Mouse (Mus musculus) C2C12 (cell line): ENCODE data around the gene Gm45337. TPM values are rescaled to one million over a fixed set of nuclear protein-coding genes. Genes with fewer than 3 reads are reported as not detected.
"Not testable (repeated sequence)": the region's sequence is repeated elsewhere in the genome, so short reads cannot be mapped to it uniquely, and the experiment has no call there.

ENCODE experiments used
- H3K27me3 ChIP-seq: one replicate; pipeline ENCODE4 v1.6.1; 2011; ENCODE audit not compliant: control insufficient read depth, insufficient read depth, insufficient read length
- H3K36me3 ChIP-seq: one replicate; pipeline ENCODE4 v1.6.1; 2011; ENCODE audit not compliant: control insufficient read depth, insufficient read depth
- H3K4me3 ChIP-seq: one replicate; pipeline ENCODE4 v1.5.1; 2011; ENCODE audit warnings: mild to moderate bottlenecking, control low read depth; ENCODE audit not compliant: poor library complexity, insufficient read depth, severe bottlenecking
- H3K79me2 ChIP-seq: one replicate; pipeline ENCODE4 v1.6.1; 2011; ENCODE audit not compliant: control insufficient read depth, insufficient read depth
- H3K79me3 ChIP-seq: one replicate; pipeline ENCODE4 v1.6.1; 2011; ENCODE audit warnings: low read depth, control low read depth
- H3ac ChIP-seq: one replicate; pipeline ENCODE3; 2011; ENCODE audit warnings: low read depth; ENCODE audit not compliant: control insufficient read depth, insufficient read length
- CEBPB ChIP-seq: IDR thresholded peaks from one replicate; pipeline ENCODE4 v1.6.1; 2011; ENCODE audit warnings: low read depth, mild to moderate bottlenecking, control low read depth, moderate library complexity
- CTCF ChIP-seq: IDR thresholded peaks from one replicate; pipeline ENCODE4 v1.5.1; 2011; ENCODE audit not compliant: control insufficient read depth, insufficient read depth, insufficient read length
- FOSL1 ChIP-seq: IDR thresholded peaks from one replicate; pipeline ENCODE4 v1.8.0; 2011; ENCODE audit warnings: mild to moderate bottlenecking, low read length; ENCODE audit not compliant: poor library complexity, insufficient read depth, severe bottlenecking
- MAX ChIP-seq: IDR thresholded peaks from one replicate; pipeline ENCODE4 v1.6.1; 2011; ENCODE audit warnings: mild to moderate bottlenecking, control low read depth
- MYOD1 ChIP-seq: IDR thresholded peaks from one replicate; pipeline ENCODE4 v1.6.1; 2011; ENCODE audit warnings: low read depth; ENCODE audit not compliant: control insufficient read depth, insufficient read length
- MYOG ChIP-seq: IDR thresholded peaks from one replicate; pipeline ENCODE4 v1.6.1; 2011; ENCODE audit not compliant: control insufficient read depth, insufficient read length; ENCODE audit errors: extremely low read depth
- USF1 ChIP-seq: IDR thresholded peaks from one replicate; pipeline ENCODE4 v1.6.1; 2011; ENCODE audit warnings: low read depth, mild to moderate bottlenecking, control low read depth, moderate library complexity
- polyA plus RNA-seq: library from polyadenylated mRNA; unstranded; fragments of >200 nt; fragmentation: generic; extraction: Trizol; gene quantifications from one replicate; pipeline ENCODE4 v1.2.1, GENCODE M21; 2012; ENCODE audit warnings: missing spikeins

Gene Gm45337
- polyA plus RNA-seq, 1 experiment: not detected

GRCm38 (mm10) chr7:142146033-142146432 lies 1.6 kb upstream of the Gm45337 start:
- Histone ChIP-seq H3ac (no peak overlapping the region), H3K4me3 (no peak overlapping the region), H3K79me2 (no peaks in the 10 kb centered on the region), H3K36me3 (no peaks in the 10 kb centered on the region), H3K79me3 (no peaks in the 10 kb centered on the region), H3K27me3 (no peaks in the 10 kb centered on the region)
- TF ChIP-seq USF1 (no peak), CEBPB (no peak), CTCF (no peak), MAX (no peak), FOSL1 (no peak)

- Histone ChIP-seq H3K4me3 (no peak overlapping the region), H3ac (no peak overlapping the region), H3K27me3 (no peaks in the 10 kb centered on the region), H3K79me3 (no peaks in the 10 kb centered on the region), H3K36me3 (no peaks in the 10 kb centered on the region), H3K79me2 (no peaks in the 10 kb centered on the region)
- TF ChIP-seq MAX (no peak), MYOD1 (no peak), USF1 (no peak), FOSL1 (no peak), CTCF (no peak), CEBPB (no peak), MYOG (no peak)
These were observed 1.1 kb upstream of the Gm45337 start for GRCm38 (mm10) chr7:142145413-142145940.

- not testable (repeated sequence) for H3K79me2 ChIP-seq, H3ac ChIP-seq, H3K79me3 ChIP-seq, H3K4me3 ChIP-seq, H3K27me3 ChIP-seq, H3K36me3 ChIP-seq
- TF ChIP-seq MYOD1: peak; percentile 82
These were observed 849 bp downstream of the Gm45337 start for GRCm38 (mm10) chr7:142143506-142144010.

GRCm38 (mm10) chr7:142140696-142141095 lies 3.7 kb downstream of the Gm45337 start:
- no peak overlapping the region for H3K4me3 ChIP-seq
- TF ChIP-seq MYOD1: no peak
- no peak for TF ChIP-seq CTCF
- TF ChIP-seq USF1: no peak
- no peak for TF ChIP-seq FOSL1
- TF ChIP-seq MYOG: no peak
- TF ChIP-seq CEBPB: no peak
- no peak for TF ChIP-seq MAX

GRCm38 (mm10) chr7:142135934-142136333 lies 8.5 kb downstream of the Gm45337 start, which contains the start of gene Gm39115:
Gm39115 (minus strand) TSS chr7:142136034.
- H3K79me3 ChIP-seq, H3K4me3 ChIP-seq, H3K79me2 ChIP-seq, H3K36me3 ChIP-seq, H3ac ChIP-seq: not testable (repeated sequence)
- H3K27me3 ChIP-seq: peaks cover 21% of the 10 kb centered on the region

More at GRCm38 (mm10) chr7:142140696-142141095, 3.7 kb downstream of the Gm45337 start:
- no peaks in the 10 kb centered on the region for H3K79me3 ChIP-seq
- H3K79me2 ChIP-seq: no peaks in the 10 kb centered on the region
- no peaks in the 10 kb centered on the region for H3K27me3 ChIP-seq
- H3K36me3 ChIP-seq: no peaks in the 10 kb centered on the region
- H3ac ChIP-seq: no peak overlapping the region

- H3K79me2 ChIP-seq: no peaks in the 10 kb centered on the region
- no peak overlapping the region for H3ac ChIP-seq
- TF ChIP-seq FOSL1 (no peak), MYOG (no peak), MAX (no peak), CTCF (no peak), MYOD1 (no peak), CEBPB (no peak), USF1 (no peak)
- H3K27me3 ChIP-seq: peaks cover 32% of the 10 kb centered on the region
- no peaks in the 10 kb centered on the region for H3K79me3 ChIP-seq
- no peaks in the 10 kb centered on the region for H3K36me3 ChIP-seq
- H3K4me3 ChIP-seq: no peak overlapping the region
These were observed 10.0 kb downstream of the Gm45337 start for GRCm38 (mm10) chr7:142134206-142134995.
